Mouse (Mus musculus) hindbrain, postnatal 0 days (tissue): ENCODE results near the gene Tnfrsf8. TPM values are rescaled to one million over a fixed set of nuclear protein-coding genes. Genes with fewer than 3 reads are reported as not detected.

Source experiments
- ATAC-seq: fragments of 200-750 bp; cut with Nextera tagmentation; 2 replicates; pipeline ENCODE4 v1.8.0; 2017; ENCODE audit warnings: mild to moderate bottlenecking, moderate TSS enrichment, moderate library complexity
- DNase-seq: peaks from one replicate; pipeline ENCODE4 v3.0.0-alpha.2; 2015; ENCODE audit warnings: low spot score
- H3K27ac ChIP-seq: fragments of 300-500 bp; sonication (generic); 2 replicates; pipeline ENCODE4 v1.5.1; 2014; ENCODE audit warnings: mild to moderate bottlenecking
- H3K27me3 ChIP-seq: fragments of 300-500 bp; sonication (generic); 2 replicates; pipeline ENCODE4 v1.6.1; 2014; ENCODE audit warnings: low read length, mixed read lengths; ENCODE audit not compliant: insufficient read depth
- H3K36me3 ChIP-seq: fragments of 300-500 bp; sonication (generic); 2 replicates; pipeline ENCODE4 v1.6.1; 2014; ENCODE audit warnings: low read length, mixed read lengths; ENCODE audit not compliant: insufficient read depth
- H3K4me1 ChIP-seq: fragments of 300-500 bp; sonication (generic); 2 replicates; pipeline ENCODE4 v1.6.1; 2014; ENCODE audit warnings: antibody characterized with exemption, low read length, mixed read lengths; ENCODE audit not compliant: insufficient read depth
- H3K4me2 ChIP-seq: fragments of 300-500 bp; sonication (generic); 2 replicates; pipeline ENCODE4 v1.6.1; 2014; ENCODE audit warnings: low read depth, mild to moderate bottlenecking, low read length, moderate library complexity, mixed read lengths
- H3K4me3 ChIP-seq: fragments of 300-500 bp; sonication (generic); 2 replicates; pipeline ENCODE4 v1.5.1; 2014; ENCODE audit warnings: low read length
- H3K9ac ChIP-seq: fragments of 300-500 bp; sonication (generic); replicated peaks from 2 replicates; pipeline ENCODE4 v1.6.1; 2014; ENCODE audit warnings: mild to moderate bottlenecking, low read length, moderate library complexity, mixed read lengths
- H3K9me3 ChIP-seq: fragments of 300-500 bp; sonication (generic); 2 replicates; pipeline ENCODE4 v1.6.1; 2016; ENCODE audit warnings: low read length, mixed read lengths
- CTCF ChIP-seq: IDR thresholded peaks from 2 replicates; pipeline ENCODE4 v1.5.1; 2016; ENCODE audit warnings: antibody characterized with exemption, control low read depth, low read depth
- WGBS: fragments of 180-500 bp; shearing (Covaris S2); extraction: QIAGEN DNeasy Blood & Tissue Kit; methylation state at CpG from one replicate; pipeline ENCODE4 v1.1.7; 2014; 5-methylcytosine and 5-hydroxymethylcytosine counted together
- polyA plus RNA-seq: library from polyadenylated mRNA; unstranded; fragments of >200 nt; fragmentation: Nextera tagmentation; extraction: Ambion mirVana; gene quantifications from 2 replicates; pipeline ENCODE4 v1.2.1, GENCODE M21; 2015
- total RNA-seq: library from RNA; depleted of rRNA; stranded (reverse); fragments of >200 nt; gene quantifications from 2 replicates; pipeline ENCODE4 v1.2.3, GENCODE M21; 2014

The Tnfrsf8 gene
- total and polyA plus RNA-seq, 2 experiments from 2014 or later = 1.0 to 1.8 TPM

DNA sequence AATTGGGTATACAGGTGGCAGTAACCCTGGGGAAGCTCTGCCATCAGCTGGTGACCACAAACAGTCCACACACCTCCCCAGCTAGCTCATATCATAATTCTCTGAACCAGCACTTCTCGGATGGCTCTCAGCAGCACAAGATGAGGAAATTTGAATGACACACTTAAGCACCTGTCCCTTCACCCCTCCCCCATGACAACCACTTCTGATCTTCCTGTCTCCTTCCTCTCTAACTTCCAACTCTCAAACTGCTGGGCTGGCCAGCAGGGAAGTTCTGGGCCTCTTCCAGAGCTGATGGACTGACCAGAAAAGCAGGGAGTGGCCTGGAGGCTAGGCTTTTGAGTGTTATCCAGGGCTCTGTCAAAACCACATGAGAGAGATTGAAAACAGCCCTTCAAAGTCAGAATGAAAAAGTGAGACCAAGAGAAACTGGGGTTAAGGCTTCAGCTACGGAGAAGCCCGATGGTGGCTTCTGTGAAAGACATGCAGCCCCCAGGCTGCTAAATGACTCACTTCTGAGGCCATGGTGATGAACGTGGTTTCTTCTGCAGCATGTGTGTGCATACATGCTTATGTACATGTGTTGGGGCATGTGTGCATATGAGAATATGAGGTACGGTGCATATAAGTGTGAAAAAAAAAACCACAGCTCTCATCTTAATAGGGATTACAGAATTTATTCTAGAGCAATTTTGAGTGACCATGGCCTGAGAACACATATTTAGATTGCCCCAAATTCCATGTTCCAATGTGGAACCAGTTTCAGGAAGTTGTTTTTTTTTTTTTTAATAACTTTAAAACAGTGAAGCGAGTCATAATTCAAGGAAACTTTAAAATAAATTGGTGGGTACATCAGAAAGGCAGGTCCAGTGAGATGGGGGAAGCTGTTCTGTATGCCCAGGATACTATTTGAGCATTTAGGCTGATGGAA is 27.2 kb upstream of the Tnfrsf8 start:
- no peak for TF ChIP-seq CTCF

DNA sequence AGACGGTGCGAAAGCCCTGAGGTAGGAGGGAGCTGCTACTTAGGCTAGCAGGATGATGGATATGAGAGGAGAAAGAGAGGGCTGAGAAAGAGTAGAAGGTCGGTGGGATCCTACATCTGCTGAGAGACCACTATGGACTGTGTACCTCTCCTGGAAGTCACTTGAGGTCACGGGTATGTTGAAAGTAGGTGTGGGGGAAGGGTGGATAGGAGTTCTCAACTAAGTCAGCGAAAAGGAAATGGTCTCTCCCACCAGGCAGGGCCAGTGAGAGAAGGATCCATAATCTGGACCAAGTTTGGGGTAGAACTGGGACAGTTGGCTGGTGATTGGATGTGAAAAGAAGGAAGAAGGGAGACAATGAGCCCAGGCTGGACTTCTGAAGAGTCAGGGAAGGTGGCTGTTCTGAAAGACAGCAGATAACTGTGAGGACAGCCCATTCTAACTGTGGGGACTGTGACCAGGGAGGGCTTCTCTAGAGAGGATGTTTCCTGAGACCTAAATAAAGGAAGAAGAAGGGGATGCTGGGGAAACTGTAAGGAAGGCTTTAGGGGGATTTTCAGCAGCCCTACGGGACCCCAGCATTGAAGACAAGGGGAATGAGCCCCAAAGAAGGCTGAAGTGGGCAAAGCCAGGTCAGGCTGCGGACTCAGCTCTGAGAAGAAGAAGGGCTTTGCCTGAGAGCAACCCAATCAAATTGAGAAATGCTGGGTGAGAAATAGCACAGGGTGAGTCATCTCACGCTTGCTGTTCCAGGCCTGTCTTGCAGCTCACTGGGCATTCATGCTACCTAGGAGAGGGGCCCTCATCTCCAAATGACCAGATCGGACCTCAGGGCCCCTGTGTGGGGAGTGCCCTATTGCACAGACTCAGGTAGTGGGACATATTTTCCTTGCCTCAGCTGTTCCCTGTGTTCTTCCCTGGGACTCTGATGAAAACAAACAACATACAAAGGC is 23.2 kb upstream of the Tnfrsf8 start:
- no peak overlapping the region for H3K27ac ChIP-seq
- ATAC-seq (no peak), DNase-seq (no peak)
- TF ChIP-seq CTCF = no peak
- no peaks in the 10 kb centered on the region for H3K36me3 ChIP-seq
- no peaks in the 10 kb centered on the region for H3K9me3 ChIP-seq
- no peak overlapping the region for H3K9ac ChIP-seq
- H3K27me3 ChIP-seq = no peaks in the 10 kb centered on the region
- no peaks in the 10 kb centered on the region for H3K4me1 ChIP-seq
- no peak overlapping the region for H3K4me3 ChIP-seq
- WGBS = 85% methylated on average over 9 of the region's 9 CpGs
- H3K4me2 ChIP-seq = no peak overlapping the region

More for the DNA sequence above, 27.2 kb upstream of the Tnfrsf8 start:
- Histone ChIP-seq H3K36me3 (no peaks in the 10 kb centered on the region), H3K9me3 (no peaks in the 10 kb centered on the region), H3K27ac (no peak overlapping the region), H3K27me3 (no peaks in the 10 kb centered on the region), H3K4me3 (no peak overlapping the region), H3K4me1 (no peaks in the 10 kb centered on the region), H3K9ac (no peak overlapping the region), H3K4me2 (no peak overlapping the region)
- 88% methylated on average over 6 of the region's 6 CpGs for WGBS
- DNase-seq (no peak), ATAC-seq (no peak)

DNA sequence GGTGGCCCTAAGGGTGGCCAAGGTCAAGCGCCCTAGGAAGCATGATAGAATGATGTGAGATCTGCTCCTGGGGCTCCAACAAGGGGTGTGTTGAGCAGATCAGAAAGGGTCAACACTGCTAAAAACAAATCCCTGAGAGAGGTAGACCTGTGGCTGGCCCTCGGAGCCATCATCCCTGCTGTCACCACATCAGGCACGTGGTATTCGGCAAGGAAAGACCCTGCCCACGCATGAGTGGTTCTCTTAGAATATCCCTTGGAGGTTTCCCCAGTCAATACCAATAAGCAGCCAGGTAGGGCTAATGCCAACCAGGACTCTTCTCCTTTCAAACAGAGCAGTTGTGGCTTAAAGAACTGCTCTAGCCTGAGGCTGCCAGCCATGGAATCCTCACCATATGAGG is 21.6 kb upstream of the Tnfrsf8 start:
- Histone ChIP-seq H3K4me2 (no peak overlapping the region), H3K36me3 (no peaks in the 10 kb centered on the region), H3K9me3 (no peaks in the 10 kb centered on the region), H3K27ac (no peak overlapping the region), H3K9ac (no peak overlapping the region), H3K4me3 (no peak overlapping the region), H3K4me1 (no peaks in the 10 kb centered on the region), H3K27me3 (no peaks in the 10 kb centered on the region)
- ATAC-seq = no peak
- 86% methylated on average over 5 of the region's 5 CpGs for WGBS
- no peak for DNase-seq
- no peak for TF ChIP-seq CTCF

DNA sequence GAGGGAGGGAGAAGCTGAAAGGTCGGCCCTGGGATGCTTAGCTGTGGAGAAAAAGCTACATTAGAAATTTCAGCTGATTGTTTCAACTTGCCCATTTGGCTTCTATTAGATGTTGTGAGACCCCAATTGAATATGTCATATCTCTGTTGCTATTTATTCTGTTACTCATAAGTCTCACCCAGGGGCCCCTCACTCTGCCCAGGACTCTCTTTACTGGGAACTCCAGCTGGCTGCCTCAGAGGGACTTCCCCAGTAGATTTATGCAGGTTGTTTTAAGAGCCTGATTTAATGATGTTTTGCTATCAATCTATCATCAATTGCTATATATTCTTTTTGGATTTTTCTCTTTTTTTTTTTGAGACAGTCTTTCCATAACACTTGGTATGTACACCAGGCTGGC is 21.1 kb upstream of the Tnfrsf8 start:
- no peaks in the 10 kb centered on the region for H3K4me1 ChIP-seq
- H3K27ac ChIP-seq = no peak overlapping the region
- no peaks in the 10 kb centered on the region for H3K36me3 ChIP-seq
- DNase-seq (no peak), ATAC-seq (no peak)
- no peak overlapping the region for H3K9ac ChIP-seq
- TF ChIP-seq CTCF = no peak
- no peak overlapping the region for H3K4me2 ChIP-seq
- no peaks in the 10 kb centered on the region for H3K27me3 ChIP-seq
- no peaks in the 10 kb centered on the region for H3K9me3 ChIP-seq
- 75% methylated on average over 1 of the region's 1 CpGs for WGBS
- no peak overlapping the region for H3K4me3 ChIP-seq

DNA sequence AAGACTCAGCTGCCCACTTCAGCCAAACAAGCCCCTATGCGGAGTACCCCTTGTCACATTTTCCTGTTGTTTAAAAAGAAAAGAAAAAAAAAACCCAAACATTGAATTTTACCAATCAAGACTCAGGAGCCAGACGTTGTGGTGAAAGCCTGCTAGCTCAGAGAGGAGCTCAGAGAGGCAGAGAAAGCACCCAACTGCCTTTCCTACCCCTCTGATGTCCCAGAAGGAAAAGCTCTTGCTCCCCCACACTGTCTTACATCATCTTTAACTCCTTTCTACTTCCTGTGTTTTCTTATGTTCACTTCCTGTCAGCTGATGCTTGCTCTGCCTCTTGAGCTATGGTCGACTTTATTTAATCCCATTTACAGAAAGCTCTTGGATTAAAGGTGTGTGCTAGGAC is 8.7 kb upstream of the Tnfrsf8 start:
- no peak for ATAC-seq
- no peaks in the 10 kb centered on the region for H3K9me3 ChIP-seq
- WGBS = 64% methylated on average over 3 of the region's 3 CpGs

DNA sequence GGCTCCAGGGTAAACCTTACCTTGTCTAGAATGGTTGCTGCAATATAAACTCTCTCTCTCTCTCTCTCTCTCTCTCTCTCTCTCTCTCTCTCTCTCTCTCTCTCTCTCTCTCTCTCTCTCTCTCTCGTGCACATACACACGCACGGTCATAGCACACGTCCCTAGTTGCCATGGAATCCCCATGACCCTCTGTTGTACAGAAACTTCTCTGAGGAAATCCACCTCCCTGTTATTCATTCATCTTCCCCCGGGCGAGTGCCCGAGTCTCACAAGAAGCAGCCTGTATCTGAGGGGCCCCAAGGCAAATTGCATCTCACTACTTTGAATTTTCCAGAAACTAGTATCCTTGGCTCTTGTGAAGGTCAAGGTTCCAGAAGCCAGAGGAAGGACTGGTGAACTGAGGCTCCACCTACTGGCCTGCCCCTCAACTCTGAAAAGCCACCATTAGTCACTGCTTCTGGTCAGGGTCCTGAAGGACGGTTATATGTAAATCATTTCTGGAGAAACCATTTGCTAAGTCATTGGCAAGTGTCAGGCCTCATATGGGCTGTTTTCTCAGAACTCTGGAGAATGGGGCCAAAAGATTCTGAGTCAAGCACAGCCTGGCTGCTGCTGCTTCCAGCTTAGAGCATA is 8.1 kb upstream of the Tnfrsf8 start:
- no peak overlapping the region for H3K4me3 ChIP-seq
- H3K9ac ChIP-seq = no peak overlapping the region
- H3K4me2 ChIP-seq = no peak overlapping the region
- no peaks in the 10 kb centered on the region for H3K4me1 ChIP-seq
- H3K27me3 ChIP-seq = no peaks in the 10 kb centered on the region
- DNase-seq = no peak
- no peak overlapping the region for H3K27ac ChIP-seq
- TF ChIP-seq CTCF = no peak
- no peaks in the 10 kb centered on the region for H3K36me3 ChIP-seq
- no peaks in the 10 kb centered on the region for H3K9me3 ChIP-seq
- ATAC-seq = no peak
- 75% methylated on average over 8 of the region's 8 CpGs for WGBS

More for the DNA sequence above, 8.7 kb upstream of the Tnfrsf8 start:
- H3K4me3 ChIP-seq = no peak overlapping the region
- no peaks in the 10 kb centered on the region for H3K4me1 ChIP-seq
- no peak overlapping the region for H3K9ac ChIP-seq
- TF ChIP-seq CTCF = no peak
- no peaks in the 10 kb centered on the region for H3K36me3 ChIP-seq
- no peaks in the 10 kb centered on the region for H3K27me3 ChIP-seq
- DNase-seq = no peak
- H3K27ac ChIP-seq = no peak overlapping the region
- no peak overlapping the region for H3K4me2 ChIP-seq
